Mouse (Mus musculus) heart, adult 2 months (tissue): ENCODE measurements around the gene Arih1. TPM values are rescaled to one million over a fixed set of nuclear protein-coding genes. Genes with fewer than 3 reads are reported as not detected.
A peak's percentile ranks its signal among the peaks of the same experiment; 100 is the strongest.

Experiments used
- DNase-seq, 2 experiments: peaks; one replicate each; pipeline ENCODE4 v3.0.0; 2021
- H3K27ac ChIP-seq: fragments of 200-600 bp; 2 replicates; pipeline ENCODE4 v1.8.1; 2022
- H3K27me3 ChIP-seq: fragments of 200-500 bp; 2 replicates; pipeline ENCODE4 v1.6.1; 2012; ENCODE audit warnings: mild to moderate bottlenecking, low read length, inconsistent platforms, mixed read lengths; ENCODE audit not compliant: control insufficient read depth, insufficient read depth
- H3K36me3 ChIP-seq: fragments of 200-500 bp; 2 replicates; pipeline ENCODE4 v1.6.1; 2012; ENCODE audit warnings: low read length, inconsistent platforms; ENCODE audit not compliant: control insufficient read depth, insufficient read depth
- H3K4me1 ChIP-seq: fragments of 200-500 bp; 2 replicates; pipeline ENCODE4 v1.6.1; 2011; ENCODE audit warnings: low read length; ENCODE audit not compliant: control insufficient read depth, insufficient read depth
- H3K4me3 ChIP-seq: fragments of 200-600 bp; 2 replicates; pipeline ENCODE4 v1.8.1; 2022
- H3K79me2 ChIP-seq: fragments of 200-500 bp; replicated peaks from 2 replicates; pipeline ENCODE4 v1.6.1; 2012; ENCODE audit warnings: mild to moderate bottlenecking, inconsistent platforms, low read length, moderate library complexity, mixed read lengths; ENCODE audit not compliant: control insufficient read depth, insufficient read depth
- H3K9ac ChIP-seq: fragments of 200-500 bp; 2 replicates; pipeline ENCODE4 v1.6.1; 2012; ENCODE audit warnings: low read depth, mild to moderate bottlenecking, control low read depth, inconsistent platforms, low read length, mixed read lengths
- CTCF ChIP-seq: fragments of 200-600 bp; IDR thresholded peaks from 2 replicates; pipeline ENCODE4 v1.8.1; 2022; ENCODE audit warnings: antibody characterized with exemption, mild to moderate bottlenecking, moderate library complexity
- EP300 ChIP-seq: fragments of 200-500 bp; IDR thresholded peaks from 2 replicates; pipeline ENCODE4 v1.6.1; 2011; ENCODE audit warnings: low read depth, low read length, control low read depth; ENCODE audit not compliant: insufficient read depth
- POLR2A ChIP-seq: fragments of 200-500 bp; IDR thresholded peaks from 2 replicates; pipeline ENCODE4 v1.6.1; 2011; ENCODE audit warnings: mild to moderate bottlenecking, low read depth, low read length, control low read depth; ENCODE audit not compliant: insufficient read depth
- WGBS: fragments of 180-500 bp; shearing (Covaris S2); methylation state at CpG from one replicate; pipeline ENCODE4 v1.1.7; 2018; 5-methylcytosine and 5-hydroxymethylcytosine counted together
- intact Hi-C: fragments of 180-260 bp; cut with DNase I; formaldehyde crosslinking; loops from one replicate; pipeline ENCODE4 v1.15.1; 2025
- polyA plus RNA-seq: library from polyadenylated mRNA; depleted of rRNA; stranded (reverse); fragments of >200 nt; gene quantifications from 2 replicates; pipeline ENCODE4 v1.2.3, GENCODE M21; 2012
- total RNA-seq, 2 experiments: library from RNA; stranded (reverse); gene quantifications; 2 replicates each; pipeline ENCODE4 v1.2.3; 2021

Arih1 gene
- total and polyA plus RNA-seq, 3 experiments: 15.8 to 88.7 (median 79.2) TPM

- Histone ChIP-seq H3K27me3 (no peaks in the 10 kb centered on the region), H3K27ac (no peak overlapping the region), H3K36me3 (no peaks in the 10 kb centered on the region), H3K9ac (no peak overlapping the region), H3K79me2 (no peaks in the 10 kb centered on the region), H3K4me1 (no peaks in the 10 kb centered on the region), H3K4me3 (no peak overlapping the region)
- WGBS: 51% methylated on average over 6 of the region's 6 CpGs
- no peak for DNase-seq
- intact Hi-C loops: loop anchor here (5.0 kb wide), 1 partner anchor 994 kb away; no protein-coding TSS in a partner anchor
- TF ChIP-seq EP300 (no peak), CTCF (no peak), POLR2A (no peak)
These were observed 40.3 kb upstream of the Arih1 start for GRCm38 (mm10) chr9:59526727-59527126.

GRCm38 (mm10) chr9:59522906-59523305 is 36.5 kb upstream of the Arih1 start:
- Histone ChIP-seq H3K27ac (no peak overlapping the region), H3K27me3 (no peaks in the 10 kb centered on the region), H3K36me3 (no peaks in the 10 kb centered on the region), H3K4me1 (no peaks in the 10 kb centered on the region), H3K9ac (no peak overlapping the region), H3K4me3 (no peak overlapping the region), H3K79me2 (no peaks in the 10 kb centered on the region)
- intact Hi-C loops: no loop called here
- no peak for DNase-seq
- WGBS: 27% methylated on average over 4 of the region's 4 CpGs
- no peak for TF ChIP-seq CTCF
- no peak for TF ChIP-seq EP300
- TF ChIP-seq POLR2A: no peak

- no peak overlapping the region for H3K9ac ChIP-seq
- intact Hi-C loops: no loop called here
- TF ChIP-seq EP300: no peak
- no peak for TF ChIP-seq CTCF
- no peak for TF ChIP-seq POLR2A
These were observed 33.0 kb upstream of the Arih1 start for GRCm38 (mm10) chr9:59519396-59519795.

GRCm38 (mm10) chr9:59518976-59519375 is 32.6 kb upstream of the Arih1 start:
- 18% methylated on average over 5 of the region's 5 CpGs for WGBS
- no peaks in the 10 kb centered on the region for H3K27me3 ChIP-seq
- H3K4me3 ChIP-seq: no peak overlapping the region
- no peaks in the 10 kb centered on the region for H3K79me2 ChIP-seq
- H3K36me3 ChIP-seq: no peaks in the 10 kb centered on the region
- H3K4me1 ChIP-seq: no peaks in the 10 kb centered on the region
- TF ChIP-seq EP300 (no peak), POLR2A (no peak), CTCF (no peak)
- intact Hi-C loops: no loop called here
- no peak overlapping the region for H3K27ac ChIP-seq
- no peak overlapping the region for H3K9ac ChIP-seq
- DNase-seq: peak; percentile 28 to 46

More at GRCm38 (mm10) chr9:59519396-59519795, 33.0 kb upstream of the Arih1 start:
- no peaks in the 10 kb centered on the region for H3K36me3 ChIP-seq
- H3K4me1 ChIP-seq: no peaks in the 10 kb centered on the region
- no peaks in the 10 kb centered on the region for H3K27me3 ChIP-seq
- no peak for DNase-seq
- H3K79me2 ChIP-seq: no peaks in the 10 kb centered on the region
- H3K4me3 ChIP-seq: no peak overlapping the region
- no peak overlapping the region for H3K27ac ChIP-seq
- 83% methylated on average over 2 of the region's 2 CpGs for WGBS

- WGBS: 66% methylated on average over 7 of the region's 7 CpGs
- Histone ChIP-seq H3K9ac (no peak overlapping the region), H3K4me3 (no peak overlapping the region), H3K27ac (no peak overlapping the region), H3K27me3 (no peaks in the 10 kb centered on the region), H3K79me2 (no peaks in the 10 kb centered on the region), H3K36me3 (no peaks in the 10 kb centered on the region), H3K4me1 (no peaks in the 10 kb centered on the region)
- intact Hi-C loops: no loop called here
- no peak for DNase-seq
- TF ChIP-seq POLR2A (no peak), CTCF (peak; percentile 35)
These were observed 30.7 kb upstream of the Arih1 start for GRCm38 (mm10) chr9:59517127-59517526.

- peak in 1 of 2 experiments; percentile 40 for DNase-seq
- Histone ChIP-seq H3K27ac (no peak overlapping the region), H3K4me3 (no peak overlapping the region), H3K27me3 (no peaks in the 10 kb centered on the region), H3K9ac (no peak overlapping the region), H3K4me1 (no peaks in the 10 kb centered on the region), H3K36me3 (no peaks in the 10 kb centered on the region), H3K79me2 (no peaks in the 10 kb centered on the region)
- intact Hi-C loops: no loop called here
- TF ChIP-seq CTCF (no peak), EP300 (0 out of 2 replicates have a peak, but pooled peaks have one; percentile 37), POLR2A (no peak)
- WGBS: 5% methylated on average over 3 of the region's 3 CpGs
These were observed 28.7 kb upstream of the Arih1 start for GRCm38 (mm10) chr9:59515069-59515468.
